Mouse (Mus musculus): ENCODE measurements at regions not wholly inside any gene's neighbourhood (a gene's known extent, or its start where the extent isn't known, plus 50 kb on each side); places are given as distances from the start of the nearest gene placed in this dataset.

GRCm38 (mm10) chr10:84302821-84303520, 137.4 kb downstream of the Nuak1 start:
- TF ChIP-seq CTCF (IDR thresholded peaks at IDR 0.05; ENCODE audit: borderline replicate concordance, control insufficient read depth, extremely low read depth, insufficient read depth, low read length, poor library complexity) (no peak), POLR2A (IDR thresholded peaks at IDR 0.05; ENCODE audit: control insufficient read depth, extremely low read depth, insufficient read depth, low read length, poor library complexity) (no peak)

Data from thymus, adult 2 months (tissue).